Mouse (Mus musculus): ENCODE measurements at regions not wholly inside any gene's neighbourhood (a gene's known extent, or its start where the extent isn't known, plus 50 kb on each side); places are given as distances from the start of the nearest gene placed in this dataset.

DNA sequence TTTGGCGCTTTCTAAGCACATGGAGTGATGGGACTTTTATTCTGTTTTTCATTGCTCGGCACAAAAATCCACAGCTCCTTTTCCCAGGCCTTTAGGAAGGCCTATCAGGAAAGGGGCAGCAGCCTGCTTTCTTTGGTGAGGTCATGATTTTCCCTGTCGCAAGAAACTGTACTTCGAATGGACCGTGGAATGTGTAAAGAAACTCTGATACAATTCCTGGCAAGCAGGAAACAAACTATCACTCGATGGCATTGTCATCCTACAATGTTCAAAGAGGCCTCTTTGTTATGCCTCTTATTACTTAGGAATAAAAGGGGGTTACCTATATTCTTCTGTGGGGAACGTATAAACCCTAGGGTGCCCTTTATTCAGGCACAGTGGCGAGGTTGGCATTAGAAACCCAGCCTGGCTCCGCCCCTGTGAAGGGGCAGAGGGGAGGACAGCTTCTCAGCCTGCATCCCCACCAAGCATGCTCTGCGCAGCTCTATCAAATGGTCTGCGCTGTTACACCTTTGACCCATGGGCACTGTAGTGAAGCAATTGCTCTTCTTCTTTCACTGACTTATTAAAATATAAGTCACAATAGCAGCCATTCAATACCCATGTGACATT, 246.5 kb downstream of the Irs2 start:
- no peak for DNase-seq

GRCm38 (mm10) chr8:10760851-10761693, 247.2 kb downstream of the Irs2 start:
- DNase-seq = peak; percentile 68 to 78

- DNase-seq = no peak
Observed at GRCm38 (mm10) chr8:10760231-10760630, 248.0 kb downstream of the Irs2 start.

DNA sequence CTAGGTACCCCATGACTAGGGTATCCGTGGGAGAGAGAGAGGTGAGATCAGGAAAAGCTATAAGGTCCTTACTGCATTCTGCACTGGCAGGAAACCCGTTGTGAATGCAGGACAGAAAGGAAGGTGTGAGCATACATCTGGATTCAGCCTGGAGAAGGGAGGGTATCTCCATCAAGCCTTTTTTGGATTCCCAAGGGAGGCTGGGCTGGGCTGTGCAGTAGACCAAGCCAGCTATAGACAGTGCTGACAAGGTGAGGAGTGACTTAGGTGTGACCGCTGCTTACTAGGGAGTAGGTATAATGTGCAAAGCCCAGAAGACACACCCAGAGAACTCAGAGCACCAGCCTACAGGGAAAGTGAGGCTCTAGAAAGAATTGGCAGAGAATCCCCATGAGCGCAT, 250.1 kb downstream of the Irs2 start:
- DNase-seq = no peak

GRCm38 (mm10) chr8:10754986-10755308, 253.3 kb downstream of the Irs2 start:
- no peak for DNase-seq

DNA sequence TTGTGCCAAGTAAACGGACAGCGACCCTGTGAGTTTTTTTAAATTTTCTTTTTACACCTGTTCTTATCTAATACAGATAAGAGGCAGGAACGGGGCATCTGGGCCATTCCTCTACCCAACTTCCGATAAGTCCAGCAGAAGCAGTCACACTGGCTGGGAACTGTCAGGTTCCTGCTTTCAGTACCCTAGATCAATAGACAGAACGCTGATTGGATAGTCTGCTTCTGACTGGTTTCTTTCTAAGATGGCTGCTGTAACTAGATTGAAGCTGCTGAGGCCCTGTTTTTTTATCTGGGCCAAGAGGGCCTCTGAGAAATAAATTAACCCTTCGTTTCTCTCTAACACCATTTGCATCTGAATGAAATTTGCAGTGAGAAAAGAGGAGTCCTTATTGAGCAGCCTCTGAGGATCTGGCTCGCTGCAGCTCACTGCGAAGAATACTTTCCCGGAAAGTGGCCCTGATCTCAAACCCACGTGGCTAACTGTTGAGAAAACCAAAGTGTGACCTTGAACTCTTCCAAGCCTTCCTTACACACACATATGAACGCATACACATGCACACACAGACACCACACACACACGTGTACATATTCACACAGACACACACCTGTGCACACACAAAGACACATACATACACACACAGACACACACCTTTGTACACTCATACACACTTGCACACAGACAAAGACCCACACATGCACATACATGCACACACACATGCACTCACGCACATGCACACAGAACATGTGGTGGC, 253.8 kb downstream of the Irs2 start:
- no peak for DNase-seq

DNA sequence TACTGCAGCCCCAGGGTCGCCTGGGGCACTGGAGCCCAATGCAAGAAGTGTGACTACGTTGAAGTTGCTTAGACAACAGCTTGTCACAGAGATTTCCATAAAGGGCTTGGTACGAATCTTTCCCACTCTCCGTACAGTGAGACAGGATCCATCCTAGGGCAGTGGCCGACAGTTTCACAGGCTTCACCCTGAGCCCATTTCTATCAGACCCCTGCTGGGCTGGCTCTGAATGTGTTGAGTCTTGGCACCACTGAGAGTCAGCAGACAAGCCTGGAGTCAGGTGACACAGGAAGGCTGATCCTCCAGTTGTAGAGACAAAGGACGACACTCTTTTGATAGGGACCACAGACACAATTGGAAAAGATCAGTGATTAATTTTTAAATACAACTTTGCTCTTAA, 255.2 kb downstream of the Irs2 start:
- no peak for DNase-seq

GRCm38 (mm10) chr8:10747150-10747549, 261.1 kb downstream of the Irs2 start:
- DNase-seq = no peak

DNA sequence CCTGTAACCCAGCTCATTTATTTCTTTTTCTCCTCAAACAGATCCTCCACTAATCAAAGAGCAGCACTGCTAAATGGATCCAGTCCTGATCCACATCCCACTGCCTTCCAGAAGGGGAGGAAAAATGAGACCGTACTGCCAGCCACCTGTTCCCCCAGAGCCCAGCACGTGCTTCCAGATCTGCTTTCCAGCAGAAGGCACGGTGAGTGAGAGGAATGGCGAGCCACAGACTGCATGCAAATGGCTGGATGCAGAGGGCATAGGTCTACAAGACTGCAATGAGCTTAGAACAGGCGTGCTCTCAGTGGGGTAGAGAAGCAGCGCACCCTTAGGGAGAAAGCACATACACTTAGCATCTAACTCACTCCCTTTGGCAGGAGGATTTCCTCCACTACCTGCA, 265.0 kb downstream of the Irs2 start:
- DNase-seq = peak in 1 of 2 experiments; percentile 21

- DNase-seq = no peak
Observed at GRCm38 (mm10) chr8:10740837-10741236, 267.4 kb downstream of the Irs2 start.

DNA sequence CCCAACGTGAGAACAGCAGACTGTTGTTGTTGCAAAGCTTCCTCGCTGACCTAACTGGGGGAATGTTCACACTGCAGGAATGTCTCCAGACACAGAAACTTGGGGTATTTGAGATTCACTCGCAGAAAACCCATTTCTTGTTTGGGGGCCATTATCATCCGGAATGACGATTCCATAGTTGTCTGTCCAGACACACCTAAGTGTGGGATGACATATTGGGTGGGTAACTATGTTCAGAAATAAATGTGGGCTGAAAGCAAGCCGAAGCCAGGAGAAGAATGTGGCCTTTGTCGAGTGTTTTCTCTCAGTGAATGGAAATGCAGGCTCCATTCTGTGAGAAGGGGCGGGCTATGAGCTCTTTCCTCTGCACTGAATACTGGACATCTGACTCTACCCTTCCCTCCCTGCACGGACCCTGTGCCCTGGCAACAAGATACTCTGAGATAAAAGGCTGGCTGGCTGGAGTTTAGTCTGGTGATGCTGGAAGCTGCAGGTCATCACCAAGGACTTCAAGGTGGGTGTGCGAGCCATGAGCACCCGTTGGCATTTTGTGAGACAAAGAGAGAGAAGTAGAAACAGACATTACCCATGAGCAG, 269.7 kb downstream of the Irs2 start:
- DNase-seq = no peak

DNA sequence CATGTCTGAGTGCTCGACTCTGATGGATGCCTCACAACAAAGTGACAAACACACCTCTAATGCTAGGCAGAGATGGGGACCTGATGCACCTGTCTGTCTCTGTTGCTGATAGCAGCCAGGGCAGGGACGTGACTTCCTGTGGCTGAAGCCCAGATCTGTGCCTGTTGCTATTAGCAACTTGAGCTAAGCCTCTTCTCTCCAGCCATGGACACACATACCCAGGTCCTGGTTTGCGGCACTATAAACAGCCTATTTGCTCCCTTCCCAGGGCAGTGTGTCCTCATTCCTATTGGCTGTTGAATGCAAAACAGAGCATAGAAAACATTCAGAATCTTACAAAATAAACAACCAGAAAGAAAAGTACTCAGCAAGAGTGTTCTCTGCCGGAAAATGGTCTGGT, 273.5 kb downstream of the Irs2 start:
- no peak for DNase-seq

- no peak for DNase-seq
Observed at GRCm38 (mm10) chr8:10723332-10723731, 284.9 kb downstream of the Irs2 start.

GRCm38 (mm10) chr8:10722742-10723141, 285.5 kb downstream of the Irs2 start:
- peak in 1 of 2 experiments; percentile 31 for DNase-seq

GRCm38 (mm10) chr8:10722342-10722741, 285.9 kb downstream of the Irs2 start:
- no peak for DNase-seq

- DNase-seq = no peak
Observed at GRCm38 (mm10) chr8:10721146-10721862, 287.0 kb downstream of the Irs2 start.

- no peak for DNase-seq
Observed at GRCm38 (mm10) chr8:10720398-10720797, 287.9 kb downstream of the Irs2 start.

GRCm38 (mm10) chr8:10719411-10719810, 288.8 kb downstream of the Irs2 start:
- DNase-seq = no peak

DNA sequence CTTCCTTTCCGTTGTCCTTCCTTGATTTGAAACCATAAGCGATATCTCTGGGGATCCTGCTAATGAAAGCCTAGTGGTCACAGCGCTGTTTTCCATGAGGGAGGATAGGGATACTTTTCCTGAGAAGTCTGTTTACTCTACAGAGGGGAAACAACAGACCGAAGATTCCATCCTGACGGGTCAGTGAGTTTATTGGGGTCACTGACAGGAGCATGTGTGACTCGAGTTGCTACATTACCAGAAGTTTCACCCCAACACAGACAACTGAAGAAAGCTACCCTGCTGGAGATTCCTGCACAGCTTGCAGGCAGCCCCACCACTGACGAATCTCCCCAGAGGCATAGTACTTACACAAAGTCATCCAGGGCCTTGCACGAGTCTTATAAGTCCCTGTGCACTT, 291.0 kb downstream of the Irs2 start:
- no peak for DNase-seq

- no peak for DNase-seq
Observed at GRCm38 (mm10) chr8:10716161-10716560, 292.1 kb downstream of the Irs2 start.

DNA sequence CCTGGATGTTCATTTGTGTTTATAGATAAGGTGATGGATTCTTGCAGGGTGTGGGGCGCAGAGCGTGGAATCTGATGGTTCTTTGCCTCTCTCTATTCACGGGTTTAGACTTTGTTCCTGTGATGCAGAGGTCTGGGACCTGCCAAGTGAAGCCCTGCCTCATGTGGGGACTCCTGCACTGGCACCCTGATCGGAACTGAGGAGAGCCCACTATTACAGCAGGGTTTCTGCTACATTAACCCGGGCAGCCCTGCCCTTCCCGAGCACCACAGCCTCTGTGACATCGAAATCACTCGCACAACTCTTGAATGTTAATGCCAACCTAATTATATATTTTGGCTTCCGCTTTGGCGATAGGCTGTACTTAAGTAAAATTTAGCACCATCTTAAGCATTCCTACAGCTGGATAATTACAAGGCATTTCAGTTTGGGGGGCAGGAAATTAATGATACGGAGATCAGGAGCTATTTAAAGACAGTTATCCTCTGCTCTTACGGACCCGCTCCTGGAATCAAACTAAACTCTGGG, 294.7 kb downstream of the Irs2 start:
- DNase-seq = no peak

- DNase-seq = no peak
Observed at GRCm38 (mm10) chr8:10712118-10712689, 296.1 kb downstream of the Irs2 start.
